Comparison of ENCODE assay signal across 22 mouse cellular contexts in the genomic region with DNA sequence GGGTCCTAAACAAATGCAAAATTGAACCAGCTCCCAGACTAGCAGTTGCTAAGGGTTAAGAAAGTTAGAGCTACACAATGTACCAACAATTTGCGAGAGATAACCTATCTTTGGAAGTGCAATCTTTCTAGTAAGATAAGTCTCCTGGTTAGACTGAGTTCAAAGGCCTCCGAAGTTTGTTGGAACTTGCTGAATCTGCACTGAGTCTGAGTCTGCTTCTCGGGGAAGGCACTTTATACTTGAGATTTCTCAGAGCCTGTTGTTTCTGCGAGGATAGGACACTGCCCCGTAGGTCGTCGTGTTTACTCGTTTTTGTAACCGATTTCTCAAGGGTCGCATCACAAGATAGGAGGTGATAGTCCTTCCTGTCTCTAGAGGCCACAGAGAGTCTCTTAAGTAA. TPM values are rescaled to one million over a fixed set of nuclear protein-coding genes. Genes with fewer than 3 reads are reported as not detected.
A peak's percentile ranks its signal among the peaks of the same experiment; 100 is the strongest.
DNase-seq lines count a peak whose midpoint lies in the region; ATAC-seq lines count a peak whose summit lies in the region.
"Had no signal": no experiment of that assay in that cellular context is flagged by ENCODE, and none has a peak within 500 bp of the region (broad histone marks: within the 10 kb centered on the region; RNA-seq: fewer than 3 reads in every experiment).

No protein-coding gene starts in this region.

- 0 out of 2 replicates have a peak, but pooled peaks cover 3% of the 10 kb centered on the region for H3K4me1 ChIP-seq in intestine, embryonic 15.5 days (replicated peaks)
- H3K4me1 ChIP-seq: embryonic facial prominence, embryonic 15.5 days; forebrain, embryonic 10.5 days; hindbrain, embryonic 12.5 days had no signal

- no peak overlapping the region for H3K4me2 ChIP-seq in intestine, embryonic 15.5 days (replicated peaks)
- H3K4me2 ChIP-seq: embryonic facial prominence, embryonic 15.5 days; hindbrain, embryonic 12.5 days had no signal

- no peak overlapping the region for H3K4me3 ChIP-seq in intestine, embryonic 15.5 days (replicated peaks)
- H3K4me3 ChIP-seq: embryonic facial prominence, embryonic 15.5 days; erythroblast, embryonic 14.5 days; forebrain, embryonic 10.5 days; hindbrain, embryonic 12.5 days had no signal

- 41% methylated on average over 10 of the region's 10 CpGs for WGBS in intestine, embryonic 15.5 days

- peak; percentile 72 for ATAC-seq in intestine, embryonic 15.5 days
- ATAC-seq in megakaryocyte, adult 5-6 weeks (ENCODE audit: poor library complexity, severe bottlenecking), result peak; percentile 39
- ATAC-seq: forebrain, embryonic 14.5 days; hindbrain, postnatal 0 days had no signal

- no peaks in the 10 kb centered on the region for H3K27me3 ChIP-seq in intestine, embryonic 15.5 days (replicated peaks)
- H3K27me3 ChIP-seq: embryonic facial prominence, embryonic 15.5 days; hindbrain, embryonic 12.5 days had no signal

- H3K9me3 ChIP-seq in intestine, embryonic 15.5 days, result no peaks in the 10 kb centered on the region
- H3K9me3 ChIP-seq: embryonic facial prominence, embryonic 15.5 days; forebrain, embryonic 10.5 days; G1E; hindbrain, embryonic 12.5 days had no signal

- no peaks in the 10 kb centered on the region for H3K36me3 ChIP-seq in intestine, embryonic 15.5 days
- H3K36me3 ChIP-seq: embryonic facial prominence, embryonic 15.5 days; forebrain, embryonic 10.5 days; G1E; hindbrain, embryonic 12.5 days had no signal

- H3K9ac ChIP-seq in intestine, embryonic 15.5 days, result no peak overlapping the region
- H3K9ac ChIP-seq: embryonic facial prominence, embryonic 15.5 days; hindbrain, embryonic 12.5 days had no signal

- peak; percentile 27 to 51 for DNase-seq in kidney, postnatal 36 days
- no peak for DNase-seq in kidney, adult 11 months
- DNase-seq in gastrocnemius, adult 18-20 months (ENCODE audit: low spot score), result no peak
- DNase-seq in spleen, adult 12 weeks (ENCODE audit: low spot score), result no peak
- DNase-seq: adrenal gland, postnatal 10 days; cerebellum, adult 11 months; cerebellum, adult 8-10 months; cerebellum, postnatal 14 days; embryo, embryonic 11 days; gastrocnemius, postnatal 25 days; heart, postnatal 10 days; heart, postnatal 4 days had no signal

- H3K27ac ChIP-seq in intestine, embryonic 15.5 days, result peak overlapping the region; percentile 48; the same call in 1 of the 2 replicates
- H3K27ac ChIP-seq: embryonic facial prominence, embryonic 15.5 days; forebrain, embryonic 10.5 days; hindbrain, embryonic 12.5 days; hindbrain, postnatal 0 days had no signal

RNA-seq across cellular contexts. Expression of a gene that starts 6.6 kb away (rescaled TPM):
- polyA plus RNA-seq in intestine, embryonic 15.5 days (2015; fragmentation: Nextera tagmentation; extraction: Ambion mirVana), result 16.7 and 24.3 TPM in 2 replicates
- 2.8 and 3.9 TPM in 2 replicates for total RNA-seq in megakaryocyte, adult 5-6 weeks (2015)
- total RNA-seq in megakaryocyte, adult 5-6 weeks (2017), result 3.3 and 6.1 TPM in 2 replicates
- under 1 TPM; 0.07 to 0.16 TPM for total RNA-seq in gastrocnemius, adult 18-20 months (2021)
- total RNA-seq: gastrocnemius, postnatal 25 days; heart, adult 8-10 months; heart, postnatal 10 days; heart, postnatal 4 days had no signal
- polyA plus RNA-seq: forebrain, embryonic 10.5 days; forebrain, embryonic 14.5 days; hindbrain, embryonic 12.5 days had no signal

RNA-seq across cellular contexts. Expression of a gene that starts 22.6 kb away (rescaled TPM):
- 12.2 and 14.2 TPM in 2 replicates for polyA plus RNA-seq in intestine, embryonic 15.5 days (2015; fragmentation: Nextera tagmentation; extraction: Ambion mirVana)
- 9.0 and 10.6 TPM in 2 replicates for total RNA-seq in megakaryocyte, adult 5-6 weeks (2015)
- total RNA-seq in megakaryocyte, adult 5-6 weeks (2017), result 8.7 and 19.2 TPM in 2 replicates
- 10 to 100 TPM; 13.0 to 16.6 TPM for total RNA-seq in gastrocnemius, adult 18-20 months (2021)

RNA-seq across cellular contexts. Expression of a gene that starts 22.6 kb away (rescaled TPM):
- polyA plus RNA-seq in intestine, embryonic 15.5 days (2015; fragmentation: Nextera tagmentation; extraction: Ambion mirVana), result 24.8 and 25.9 TPM in 2 replicates
- 29.8 and 37.1 TPM in 2 replicates for total RNA-seq in megakaryocyte, adult 5-6 weeks (2015)
- total RNA-seq in megakaryocyte, adult 5-6 weeks (2017), result 19.2 and 29.5 TPM in 2 replicates
- 10 to 100 TPM; 17.8 to 18.1 TPM for total RNA-seq in gastrocnemius, adult 18-20 months (2021)

Comparison
In these comparisons a context has a peak if more than half of its experiments do, and no peak if none do; other contexts are left out.
1. DNase-seq: peak in kidney, postnatal 36 days (2 of 2); none in kidney, adult 11 months (single experiment), gastrocnemius, adult 18-20 months (single experiment) and spleen, adult 12 weeks (single experiment).